Mouse (Mus musculus): Measurements from ENCODE around the gene Slain2.
A peak's percentile ranks its signal among the peaks of the same experiment; 100 is the strongest.
"Not testable (repeated sequence)": the region's sequence is repeated elsewhere in the genome, so short reads cannot be mapped to it uniquely, and the experiment has no call there.

Slain2 gene

GRCm38 (mm10) chr5:72902312-72902711 is 11.8 kb upstream of the Slain2 start:
- DNase-seq = no peak

GRCm38 (mm10) chr5:72902876-72903516 is 11.1 kb upstream of the Slain2 start:
- DNase-seq = no peak

GRCm38 (mm10) chr5:72904903-72905790 is 9.0 kb upstream of the Slain2 start:
- DNase-seq = no peak

GRCm38 (mm10) chr5:72907402-72907801 is 6.7 kb upstream of the Slain2 start:
- DNase-seq = no peak

- DNase-seq = no peak
Observed at GRCm38 (mm10) chr5:72908324-72908936, 5.7 kb upstream of the Slain2 start.

- DNase-seq = no peak
Observed at GRCm38 (mm10) chr5:72909363-72909762, 4.7 kb upstream of the Slain2 start.

GRCm38 (mm10) chr5:72910373-72910772 is 3.7 kb upstream of the Slain2 start:
- DNase-seq = no peak

- no peak for DNase-seq
Observed at GRCm38 (mm10) chr5:72911284-72911683, 2.8 kb upstream of the Slain2 start.

GRCm38 (mm10) chr5:72914633-72915561 is 793 bp downstream of the Slain2 start:
- no peak for DNase-seq

- no peak for DNase-seq
Observed at GRCm38 (mm10) chr5:72916048-72916447, 1.9 kb downstream of the Slain2 start.

- DNase-seq = no peak
Observed at GRCm38 (mm10) chr5:72916851-72917250, 2.7 kb downstream of the Slain2 start.

GRCm38 (mm10) chr5:72920416-72920815 is 6.3 kb downstream of the Slain2 start:
- DNase-seq = no peak

- no peak for DNase-seq
Observed at GRCm38 (mm10) chr5:72921171-72921570, 7.1 kb downstream of the Slain2 start.

GRCm38 (mm10) chr5:72922796-72923195 is 8.7 kb downstream of the Slain2 start:
- DNase-seq = no peak

- no peak for DNase-seq
Observed at GRCm38 (mm10) chr5:72927074-72927473, 13.0 kb downstream of the Slain2 start.

GRCm38 (mm10) chr5:72933026-72933675 is 19.0 kb downstream of the Slain2 start:
- DNase-seq = peak in 1 of 2 experiments; percentile 18

- not testable (repeated sequence) for DNase-seq
Observed at GRCm38 (mm10) chr5:72938421-72938820, 24.3 kb downstream of the Slain2 start.

- DNase-seq = no peak
Observed at GRCm38 (mm10) chr5:72939311-72939710, 25.2 kb downstream of the Slain2 start.

- no peak for DNase-seq
Observed at GRCm38 (mm10) chr5:72940906-72941432, 26.9 kb downstream of the Slain2 start.

- no peak for DNase-seq
Observed at GRCm38 (mm10) chr5:72948136-72948535, 34.0 kb downstream of the Slain2 start.

GRCm38 (mm10) chr5:72950252-72950651 is 36.1 kb downstream of the Slain2 start:
- no peak for DNase-seq
